Mouse (Mus musculus) midbrain, embryonic 12.5 days (tissue): ENCODE measurements at regions not wholly inside any gene's neighbourhood (a gene's known extent, or its start where the extent isn't known, plus 50 kb on each side); places are given as distances from the start of the nearest gene placed in this dataset.

Experiments used
- ATAC-seq: fragments of 200-750 bp; cut with Nextera tagmentation; 2 replicates; pipeline ENCODE4 v1.8.0; 2017; ENCODE audit warnings: low read depth, moderate TSS enrichment, moderate library complexity; ENCODE audit not compliant: low FRiP score
- H3K27ac ChIP-seq: fragments of 300-500 bp; sonication (generic); replicated peaks from 2 replicates; pipeline ENCODE4 v1.5.1; 2016; ENCODE audit warnings: mild to moderate bottlenecking
- H3K27me3 ChIP-seq: fragments of 300-500 bp; sonication (generic); 2 replicates; pipeline ENCODE4 v1.6.1; 2016; ENCODE audit warnings: mild to moderate bottlenecking
- H3K36me3 ChIP-seq: fragments of 300-500 bp; sonication (generic); 2 replicates; pipeline ENCODE4 v1.6.1; 2016
- H3K4me1 ChIP-seq: fragments of 300-500 bp; sonication (generic); 2 replicates; pipeline ENCODE4 v1.6.1; 2016
- H3K4me2 ChIP-seq: fragments of 300-500 bp; sonication (generic); replicated peaks from 2 replicates; pipeline ENCODE4 v1.6.1; 2016; ENCODE audit warnings: mild to moderate bottlenecking, moderate library complexity
- H3K4me3 ChIP-seq: fragments of 300-500 bp; sonication (generic); 2 replicates; pipeline ENCODE4 v1.5.1; 2016; ENCODE audit warnings: mild to moderate bottlenecking
- H3K9ac ChIP-seq: fragments of 300-500 bp; sonication (generic); replicated peaks from 2 replicates; pipeline ENCODE4 v1.6.1; 2016; ENCODE audit warnings: mild to moderate bottlenecking, moderate library complexity
- H3K9me3 ChIP-seq: fragments of 300-500 bp; sonication (generic); 2 replicates; pipeline ENCODE4 v1.6.1; 2016; ENCODE audit warnings: mild to moderate bottlenecking
- WGBS: fragments of 180-500 bp; shearing (Covaris S2); methylation state at CpG from one replicate; pipeline ENCODE4 v1.1.7; 2016; 5-methylcytosine and 5-hydroxymethylcytosine counted together

GRCm38 (mm10) chr11:8377301-8377700 is 287.0 kb downstream of the Tns3 start:
- H3K27me3 ChIP-seq: no peaks in the 10 kb centered on the region
- 94% methylated on average over 4 of the region's 4 CpGs for WGBS
- no peak for ATAC-seq
- no peaks in the 10 kb centered on the region for H3K9me3 ChIP-seq
- H3K27ac ChIP-seq: no peak overlapping the region
- no peaks in the 10 kb centered on the region for H3K36me3 ChIP-seq
- H3K4me3 ChIP-seq: no peak overlapping the region
- H3K9ac ChIP-seq: no peak overlapping the region
- H3K4me2 ChIP-seq: no peak overlapping the region
- no peaks in the 10 kb centered on the region for H3K4me1 ChIP-seq

- Histone ChIP-seq H3K9me3 (no peaks in the 10 kb centered on the region), H3K27me3 (no peaks in the 10 kb centered on the region), H3K36me3 (no peaks in the 10 kb centered on the region), H3K27ac (no peak overlapping the region), H3K4me1 (no peaks in the 10 kb centered on the region), H3K9ac (no peak overlapping the region), H3K4me3 (no peak overlapping the region), H3K4me2 (no peak overlapping the region)
- WGBS: 91% methylated on average over 1 of the region's 1 CpGs
- ATAC-seq: no peak
Observed at GRCm38 (mm10) chr11:8365545-8365944, 298.8 kb downstream of the Tns3 start.

GRCm38 (mm10) chr11:8364703-8365433 is 299.5 kb downstream of the Tns3 start:
- no peak overlapping the region for H3K4me2 ChIP-seq
- H3K9me3 ChIP-seq: no peaks in the 10 kb centered on the region
- no peaks in the 10 kb centered on the region for H3K36me3 ChIP-seq
- no peak overlapping the region for H3K27ac ChIP-seq
- ATAC-seq: no peak
- 81% methylated on average over 9 of the region's 9 CpGs for WGBS
- no peak overlapping the region for H3K4me3 ChIP-seq
- H3K27me3 ChIP-seq: no peaks in the 10 kb centered on the region
- no peak overlapping the region for H3K9ac ChIP-seq
- H3K4me1 ChIP-seq: no peaks in the 10 kb centered on the region

- ATAC-seq: no peak
- Histone ChIP-seq H3K36me3 (no peaks in the 10 kb centered on the region), H3K4me1 (no peaks in the 10 kb centered on the region), H3K27me3 (no peaks in the 10 kb centered on the region), H3K4me3 (no peak overlapping the region), H3K27ac (no peak overlapping the region), H3K9me3 (no peaks in the 10 kb centered on the region), H3K9ac (no peak overlapping the region), H3K4me2 (no peak overlapping the region)
- WGBS: 84% methylated on average over 14 of the region's 14 CpGs
Observed at GRCm38 (mm10) chr11:8344938-8345337, 319.4 kb downstream of the Tns3 start.

GRCm38 (mm10) chr11:8302347-8303188 is 361.8 kb downstream of the Tns3 start:
- no peak overlapping the region for H3K9ac ChIP-seq
- H3K27me3 ChIP-seq: no peaks in the 10 kb centered on the region
- H3K4me1 ChIP-seq: no peaks in the 10 kb centered on the region
- ATAC-seq: peak; percentile 60; the same call in 1 of the 2 replicates
- no peak overlapping the region for H3K27ac ChIP-seq
- no peaks in the 10 kb centered on the region for H3K9me3 ChIP-seq
- H3K4me3 ChIP-seq: no peak overlapping the region
- 56% methylated on average over 14 of the region's 14 CpGs for WGBS
- H3K4me2 ChIP-seq: no peak overlapping the region
- no peaks in the 10 kb centered on the region for H3K36me3 ChIP-seq

- Histone ChIP-seq H3K4me3 (no peak overlapping the region), H3K27ac (no peak overlapping the region), H3K36me3 (no peaks in the 10 kb centered on the region), H3K9ac (no peak overlapping the region), H3K27me3 (no peaks in the 10 kb centered on the region), H3K4me1 (peaks cover 6% of the 10 kb centered on the region; the same call in 1 of the 2 replicates), H3K9me3 (no peaks in the 10 kb centered on the region), H3K4me2 (no peak overlapping the region)
- 70% methylated on average over 5 of the region's 5 CpGs for WGBS
- no peak for ATAC-seq
Observed at GRCm38 (mm10) chr11:8297462-8297861, 366.9 kb downstream of the Tns3 start.

- no peaks in the 10 kb centered on the region for H3K27me3 ChIP-seq
- H3K4me1 ChIP-seq: peaks cover 6% of the 10 kb centered on the region; the same call in 1 of the 2 replicates
- ATAC-seq: peak; percentile 87
- H3K27ac ChIP-seq: no peak overlapping the region
- no peaks in the 10 kb centered on the region for H3K36me3 ChIP-seq
- no peak overlapping the region for H3K9ac ChIP-seq
- WGBS: 50% methylated on average over 6 of the region's 6 CpGs
- H3K4me3 ChIP-seq: no peak overlapping the region
- no peaks in the 10 kb centered on the region for H3K9me3 ChIP-seq
- H3K4me2 ChIP-seq: no peak overlapping the region
Observed at GRCm38 (mm10) chr11:8293322-8294014, 370.9 kb downstream of the Tns3 start.

- Histone ChIP-seq H3K9me3 (no peaks in the 10 kb centered on the region), H3K36me3 (no peaks in the 10 kb centered on the region), H3K9ac (no peak overlapping the region), H3K27ac (no peak overlapping the region), H3K27me3 (no peaks in the 10 kb centered on the region), H3K4me2 (no peak overlapping the region), H3K4me3 (no peak overlapping the region), H3K4me1 (no peaks in the 10 kb centered on the region)
- 88% methylated on average over 1 of the region's 1 CpGs for WGBS
- ATAC-seq: no peak
Observed at GRCm38 (mm10) chr11:8285271-8285670, 379.1 kb downstream of the Tns3 start.

GRCm38 (mm10) chr11:8275203-8275602 is 389.1 kb downstream of the Tns3 start:
- no peak overlapping the region for H3K27ac ChIP-seq
- no peak for ATAC-seq
- WGBS: 75% methylated on average over 4 of the region's 4 CpGs
- no peak overlapping the region for H3K4me3 ChIP-seq
- H3K27me3 ChIP-seq: no peaks in the 10 kb centered on the region
- no peak overlapping the region for H3K9ac ChIP-seq
- H3K4me1 ChIP-seq: no peaks in the 10 kb centered on the region
- H3K9me3 ChIP-seq: no peaks in the 10 kb centered on the region
- no peak overlapping the region for H3K4me2 ChIP-seq
- no peaks in the 10 kb centered on the region for H3K36me3 ChIP-seq

- Histone ChIP-seq H3K4me2 (no peak overlapping the region), H3K9me3 (no peaks in the 10 kb centered on the region), H3K4me1 (no peaks in the 10 kb centered on the region), H3K9ac (no peak overlapping the region), H3K4me3 (no peak overlapping the region), H3K27me3 (no peaks in the 10 kb centered on the region), H3K36me3 (no peaks in the 10 kb centered on the region), H3K27ac (no peak overlapping the region)
- no peak for ATAC-seq
- WGBS: 88% methylated on average over 2 of the region's 2 CpGs
Observed at GRCm38 (mm10) chr11:8269171-8269570, 395.2 kb downstream of the Tns3 start.

- H3K36me3 ChIP-seq: no peaks in the 10 kb centered on the region
- no peaks in the 10 kb centered on the region for H3K9me3 ChIP-seq
- no peak overlapping the region for H3K27ac ChIP-seq
- no peak for ATAC-seq
- H3K27me3 ChIP-seq: no peaks in the 10 kb centered on the region
- H3K9ac ChIP-seq: no peak overlapping the region
- H3K4me1 ChIP-seq: no peaks in the 10 kb centered on the region
- no peak overlapping the region for H3K4me3 ChIP-seq
- 72% methylated on average over 2 of the region's 2 CpGs for WGBS
- H3K4me2 ChIP-seq: no peak overlapping the region
Observed at GRCm38 (mm10) chr11:8254036-8254435, 410.3 kb downstream of the Tns3 start.

GRCm38 (mm10) chr11:8251360-8251759 is 413.0 kb downstream of the Tns3 start:
- Histone ChIP-seq H3K4me3 (no peak overlapping the region), H3K36me3 (no peaks in the 10 kb centered on the region), H3K4me2 (no peak overlapping the region), H3K9ac (no peak overlapping the region), H3K4me1 (no peaks in the 10 kb centered on the region), H3K27ac (no peak overlapping the region), H3K27me3 (no peaks in the 10 kb centered on the region), H3K9me3 (no peaks in the 10 kb centered on the region)
- 88% methylated on average over 2 of the region's 2 CpGs for WGBS
- no peak for ATAC-seq
